Mouse (Mus musculus) cerebellum, adult 2 months (tissue): ENCODE measurements around the gene Rexo5.

Experiments used
- CTCF ChIP-seq: fragments of 200-500 bp; IDR thresholded peaks from 2 replicates; pipeline ENCODE4 v1.5.1; 2011; ENCODE audit warnings: low read depth, mild to moderate bottlenecking, control low read depth, low read length, moderate library complexity, borderline replicate concordance; ENCODE audit not compliant: insufficient read depth
- POLR2A ChIP-seq: fragments of 200-500 bp; IDR thresholded peaks from 2 replicates; pipeline ENCODE4 v1.6.1; 2011; ENCODE audit warnings: low read length, control low read depth, borderline replicate concordance; ENCODE audit not compliant: insufficient read depth

GRCm38 (mm10) chr7:119879171-119879570, 85.4 kb downstream of the Rexo5 start:
- TF ChIP-seq CTCF (no peak), POLR2A (no peak)
